Mouse (Mus musculus) adrenal gland, postnatal 36 days (tissue): Measurements from ENCODE around the gene Chil3. TPM values are rescaled to one million over a fixed set of nuclear protein-coding genes. Genes with fewer than 3 reads are reported as not detected.
A peak's percentile ranks its signal among the peaks of the same experiment; 100 is the strongest.
"Not testable (repeated sequence)": the region's sequence is repeated elsewhere in the genome, so short reads cannot be mapped to it uniquely, and the experiment has no call there.

Experiments
- DNase-seq, 2 experiments: peaks; one replicate each; pipeline ENCODE4 v3.0.0; 2021; ENCODE audit warnings: mixed read lengths in 1 of 2
- long read RNA-seq, 2 experiments: library from polyadenylated mRNA; stranded (forward); transcript quantifications; one replicate each; pipeline ENCODE4 v2.0.0; 2021; ENCODE audit warnings: borderline sequencing depth in 2 of 2
- total RNA-seq, 2 experiments: library from RNA; stranded (reverse); gene quantifications; 2 replicates each; pipeline ENCODE4 v1.2.3; 2021

Chil3 gene
- total RNA-seq = not detected
- long read RNA-seq, experiment 1 = 0 reads
- long read RNA-seq, experiment 2 = 0 reads

GRCm38 (mm10) chr3:106167464-106167863 lies at the start of gene Chil3:
Gene Chil3 (minus strand): TSS chr3:106167564.
- DNase-seq = no peak

GRCm38 (mm10) chr3:106198030-106198429 lies 30.7 kb upstream of the Chil3 start:
- DNase-seq = not testable (repeated sequence)

GRCm38 (mm10) chr3:106197246-106197645 lies 29.9 kb upstream of the Chil3 start:
- DNase-seq = not testable (repeated sequence)

- no peak for DNase-seq
Measured at GRCm38 (mm10) chr3:106196276-106196675, 28.9 kb upstream of the Chil3 start.

- no peak for DNase-seq
Measured at GRCm38 (mm10) chr3:106195486-106195885, 28.1 kb upstream of the Chil3 start.

GRCm38 (mm10) chr3:106187991-106188390 lies 20.6 kb upstream of the Chil3 start:
- DNase-seq = no peak

GRCm38 (mm10) chr3:106177509-106178189 lies 10.3 kb upstream of the Chil3 start:
- no peak for DNase-seq

- DNase-seq = not testable (repeated sequence)
Measured at GRCm38 (mm10) chr3:106174971-106175370, 7.6 kb upstream of the Chil3 start.

- DNase-seq = not testable (repeated sequence)
Measured at GRCm38 (mm10) chr3:106172506-106172905, 5.1 kb upstream of the Chil3 start.

- DNase-seq = no peak
Measured at GRCm38 (mm10) chr3:106171135-106171731, 3.9 kb upstream of the Chil3 start.

GRCm38 (mm10) chr3:106170522-106171053 lies 3.2 kb upstream of the Chil3 start:
- DNase-seq = peak; percentile 7 to 19

GRCm38 (mm10) chr3:106154413-106154812 lies 13.0 kb downstream of the Chil3 start:
- no peak for DNase-seq

GRCm38 (mm10) chr3:106144081-106144480 lies 23.3 kb downstream of the Chil3 start:
- DNase-seq = no peak

GRCm38 (mm10) chr3:106131690-106132089 lies 35.7 kb downstream of the Chil3 start:
- no peak for DNase-seq

GRCm38 (mm10) chr3:106128807-106129493 lies 38.4 kb downstream of the Chil3 start:
- DNase-seq = no peak

- DNase-seq = no peak
Measured at GRCm38 (mm10) chr3:106126999-106127398, 40.4 kb downstream of the Chil3 start.

GRCm38 (mm10) chr3:106112929-106113328 lies 54.4 kb downstream of the Chil3 start, which contains the start of gene Chia1:
Gene Chia1 (plus strand): TSS chr3:106113229.
- DNase-seq = no peak

Other genes starting within 250 kb of the Chil3 start
- gene I830077J02Rik, start 234.9 kb downstream of the Chil3 start, total RNA-seq = under 1 TPM; 0.66 to 0.76 TPM
- 10 to 100 TPM; 65.5 to 68.3 TPM for gene Wdr77, start 208.2 kb downstream of the Chil3 start, total RNA-seq
- 100 to 1,000 TPM; 351 to 362 TPM for gene Atp5f1, start 207.5 kb downstream of the Chil3 start, total RNA-seq
- gene Ovgp1, start 193.9 kb downstream of the Chil3 start, total RNA-seq = under 1 TPM; 0.26 to 0.69 TPM
- gene Pifo, start 152.9 kb downstream of the Chil3 start, total RNA-seq = not detected
- gene Chil5, start 134.8 kb downstream of the Chil3 start, total RNA-seq = not detected
- not detected for gene Chia1, start 54.3 kb downstream of the Chil3 start, total RNA-seq
- gene Chil4, start 51.9 kb upstream of the Chil3 start, total RNA-seq = not detected
- gene Chil6, start 238.6 kb upstream of the Chil3 start, total RNA-seq = not detected